Mouse (Mus musculus): Measurements from ENCODE around the gene Ltv1. TPM values are rescaled to one million over a fixed set of nuclear protein-coding genes. Genes with fewer than 3 reads are reported as not detected.

Ltv1 gene
- polyA plus RNA-seq, 1 experiment from 2014 or later: 74.0 TPM

DNA sequence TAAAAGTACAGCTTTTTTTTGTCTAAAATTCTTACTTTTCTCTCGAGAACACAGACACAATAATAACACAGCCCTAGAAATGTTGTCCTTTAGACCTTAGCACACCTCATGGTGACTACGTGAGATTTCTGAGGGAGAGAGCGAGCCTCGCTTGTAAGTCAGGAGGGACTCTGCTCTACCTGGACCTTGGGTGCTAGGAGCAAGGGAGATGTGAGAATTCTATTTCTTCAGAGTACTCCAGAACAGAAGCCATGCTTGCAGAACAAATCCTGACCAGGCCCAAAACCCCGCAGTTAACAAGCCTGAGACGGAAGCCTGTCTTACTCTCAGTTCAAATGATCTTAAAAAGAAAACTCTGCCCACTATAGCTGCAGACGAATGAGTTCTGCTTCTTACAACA is 37.7 kb upstream of the Ltv1 start:
- no peak for ATAC-seq (replicated peaks; ENCODE audit: low FRiP score)
- WGBS: 90% methylated on average over 7 of the region's 7 CpGs

DNA sequence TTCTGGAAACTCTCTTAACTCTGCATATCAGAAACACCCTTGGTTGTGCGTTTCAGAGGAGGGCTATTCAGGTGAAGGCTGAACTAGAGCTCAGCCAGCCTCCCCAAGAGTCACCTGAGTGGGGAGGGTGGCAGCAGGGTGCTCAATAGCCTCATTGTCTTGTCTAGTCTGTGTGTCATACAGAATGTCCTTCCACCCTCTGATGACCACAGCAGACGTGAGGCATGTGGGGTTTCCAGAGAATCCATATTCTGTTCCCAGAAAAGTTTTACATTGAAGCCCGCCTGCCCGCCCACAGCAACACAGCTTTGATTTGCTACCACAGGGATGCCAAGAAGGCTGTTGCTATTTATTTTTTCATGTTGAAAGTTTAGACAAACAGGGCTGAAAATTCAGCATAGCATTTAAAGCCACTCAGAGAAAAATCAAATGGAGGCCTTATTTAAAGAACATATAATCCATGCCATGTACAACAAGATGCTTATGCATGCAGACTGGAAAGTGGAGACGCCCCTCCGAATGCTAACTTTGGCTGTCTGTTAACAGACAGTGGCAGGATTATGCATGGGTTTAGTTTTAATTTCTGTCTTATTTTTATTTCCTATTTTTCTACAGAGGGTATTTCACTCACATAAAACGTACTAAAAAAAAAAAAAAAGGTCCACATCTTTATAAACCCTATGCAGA is 32.6 kb upstream of the Ltv1 start:
- H3K27me3 ChIP-seq (ENCODE audit: control insufficient read depth, insufficient read depth, low read length): no peaks in the 10 kb centered on the region
- no peak for ATAC-seq (replicated peaks; ENCODE audit: low FRiP score)
- H3K4me3 ChIP-seq (ENCODE audit: low read depth, low read length): no peak overlapping the region

More for the DNA sequence above, 37.7 kb upstream of the Ltv1 start:
- Histone ChIP-seq H3K27me3 (ENCODE audit: control insufficient read depth, insufficient read depth, low read length) (no peaks in the 10 kb centered on the region), H3K4me3 (ENCODE audit: low read depth, low read length) (no peak overlapping the region), H3K36me3 (ENCODE audit: control insufficient read depth, insufficient read depth, low read length) (no peaks in the 10 kb centered on the region), H3K4me2 (ENCODE audit: low read depth, low read length, severe bottlenecking) (no peak overlapping the region), H3K9ac (ENCODE audit: low read length) (no peak overlapping the region), H3K4me1 (replicated peaks; ENCODE audit: control insufficient read depth, insufficient read depth, low read length) (peaks cover 5% of the 10 kb centered on the region; the same call in 1 of the 2 replicates), H3K9me3 (ENCODE audit: control insufficient read depth, low read length) (no peaks in the 10 kb centered on the region), H3K27ac (ENCODE audit: low read depth, low read length) (no peak overlapping the region)
- DNase-seq (ENCODE audit: low spot score): no peak

GRCm38 (mm10) chr10:13222135-13222534 is 29.2 kb upstream of the Ltv1 start:
- Histone ChIP-seq H3K9ac (ENCODE audit: low read length) (no peak overlapping the region), H3K27me3 (ENCODE audit: control insufficient read depth, insufficient read depth, low read length) (no peaks in the 10 kb centered on the region), H3K4me1 (replicated peaks; ENCODE audit: control insufficient read depth, insufficient read depth, low read length) (no peaks in the 10 kb centered on the region), H3K36me3 (ENCODE audit: control insufficient read depth, insufficient read depth, low read length) (no peaks in the 10 kb centered on the region), H3K4me3 (ENCODE audit: low read depth, low read length) (no peak overlapping the region), H3K9me3 (ENCODE audit: control insufficient read depth, low read length) (no peaks in the 10 kb centered on the region), H3K27ac (ENCODE audit: low read depth, low read length) (no peak overlapping the region), H3K4me2 (ENCODE audit: low read depth, low read length, severe bottlenecking) (no peak overlapping the region)
- no peak for DNase-seq (ENCODE audit: low spot score)
- WGBS: 84% methylated on average over 3 of the region's 3 CpGs
- ATAC-seq (replicated peaks; ENCODE audit: low FRiP score): no peak

More for the DNA sequence above, 32.6 kb upstream of the Ltv1 start:
- 86% methylated on average over 7 of the region's 7 CpGs for WGBS
- Histone ChIP-seq H3K9me3 (ENCODE audit: control insufficient read depth, low read length) (no peaks in the 10 kb centered on the region), H3K4me1 (replicated peaks; ENCODE audit: control insufficient read depth, insufficient read depth, low read length) (no peaks in the 10 kb centered on the region), H3K27ac (ENCODE audit: low read depth, low read length) (no peak overlapping the region), H3K9ac (ENCODE audit: low read length) (no peak overlapping the region), H3K4me2 (ENCODE audit: low read depth, low read length, severe bottlenecking) (no peak overlapping the region), H3K36me3 (ENCODE audit: control insufficient read depth, insufficient read depth, low read length) (no peaks in the 10 kb centered on the region)
- DNase-seq (ENCODE audit: low spot score): no peak

DNA sequence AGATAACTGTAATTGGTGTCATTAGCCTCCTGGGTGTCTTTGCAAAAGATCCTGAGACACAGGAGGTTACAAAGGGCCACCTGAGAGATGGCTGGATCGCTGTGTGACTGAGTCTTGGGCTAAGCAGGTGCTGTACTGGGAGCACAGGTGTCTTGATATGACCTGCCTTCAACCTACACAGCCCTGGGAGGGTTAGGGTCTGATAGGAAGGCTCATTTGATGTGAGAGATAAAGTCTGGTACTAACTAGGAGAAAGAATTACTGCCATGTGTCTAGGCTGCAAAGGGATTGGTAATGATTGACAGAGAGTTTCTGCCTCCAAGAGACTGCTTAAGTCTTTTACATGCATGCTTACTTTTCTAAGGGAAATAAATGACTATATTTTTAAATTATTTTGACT is 27.1 kb upstream of the Ltv1 start:
- ATAC-seq (replicated peaks; ENCODE audit: low FRiP score): no peak
- no peak overlapping the region for H3K4me2 ChIP-seq (ENCODE audit: low read depth, low read length, severe bottlenecking)
- H3K4me1 ChIP-seq (replicated peaks; ENCODE audit: control insufficient read depth, insufficient read depth, low read length): no peaks in the 10 kb centered on the region
- H3K4me3 ChIP-seq (ENCODE audit: low read depth, low read length): no peak overlapping the region
- no peaks in the 10 kb centered on the region for H3K27me3 ChIP-seq (ENCODE audit: control insufficient read depth, insufficient read depth, low read length)
- H3K27ac ChIP-seq (ENCODE audit: low read depth, low read length): no peak overlapping the region
- H3K9me3 ChIP-seq (ENCODE audit: control insufficient read depth, low read length): no peaks in the 10 kb centered on the region
- WGBS: 70% methylated on average over 1 of the region's 1 CpGs
- no peaks in the 10 kb centered on the region for H3K36me3 ChIP-seq (ENCODE audit: control insufficient read depth, insufficient read depth, low read length)
- no peak for DNase-seq (ENCODE audit: low spot score)
- no peak overlapping the region for H3K9ac ChIP-seq (ENCODE audit: low read length)

DNA sequence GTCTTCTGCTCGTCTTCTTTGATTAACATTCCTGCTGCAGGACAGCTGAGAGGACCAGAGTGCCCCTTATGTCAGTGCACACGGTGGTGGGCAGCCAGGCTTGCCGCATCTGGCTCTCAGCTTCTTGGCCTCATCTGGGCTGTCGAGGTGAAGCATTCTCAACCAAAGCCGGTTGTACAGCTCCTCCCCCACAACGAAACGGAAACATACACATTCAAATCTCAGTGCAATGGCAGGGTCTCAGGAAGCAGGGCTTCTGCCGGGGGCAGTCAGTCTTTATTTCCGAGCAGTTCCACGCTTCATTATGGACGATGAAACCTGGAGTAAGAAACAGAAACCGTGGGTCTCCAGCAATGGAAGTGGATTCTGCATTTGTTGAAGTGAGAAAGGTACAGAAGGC is 21.0 kb upstream of the Ltv1 start:
- Histone ChIP-seq H3K9me3 (ENCODE audit: control insufficient read depth, low read length) (no peaks in the 10 kb centered on the region), H3K4me3 (ENCODE audit: low read depth, low read length) (no peak overlapping the region), H3K4me1 (replicated peaks; ENCODE audit: control insufficient read depth, insufficient read depth, low read length) (peaks cover 3% of the 10 kb centered on the region; the same call in 1 of the 2 replicates), H3K27ac (ENCODE audit: low read depth, low read length) (no peak overlapping the region), H3K9ac (ENCODE audit: low read length) (no peak overlapping the region), H3K36me3 (ENCODE audit: control insufficient read depth, insufficient read depth, low read length) (no peaks in the 10 kb centered on the region), H3K4me2 (ENCODE audit: low read depth, low read length, severe bottlenecking) (no peak overlapping the region), H3K27me3 (ENCODE audit: control insufficient read depth, insufficient read depth, low read length) (no peaks in the 10 kb centered on the region)
- DNase-seq (ENCODE audit: low spot score): no peak
- no peak for ATAC-seq (replicated peaks; ENCODE audit: low FRiP score)
- 89% methylated on average over 12 of the region's 12 CpGs for WGBS

GRCm38 (mm10) chr10:13212829-13213228 is 19.9 kb upstream of the Ltv1 start:
- H3K36me3 ChIP-seq (ENCODE audit: control insufficient read depth, insufficient read depth, low read length): no peaks in the 10 kb centered on the region
- 87% methylated on average over 6 of the region's 6 CpGs for WGBS
- H3K9me3 ChIP-seq (ENCODE audit: control insufficient read depth, low read length): no peaks in the 10 kb centered on the region
- H3K4me1 ChIP-seq (replicated peaks; ENCODE audit: control insufficient read depth, insufficient read depth, low read length): peaks cover 3% of the 10 kb centered on the region; the same call in 1 of the 2 replicates
- no peak overlapping the region for H3K27ac ChIP-seq (ENCODE audit: low read depth, low read length)
- DNase-seq (ENCODE audit: low spot score): no peak
- no peak overlapping the region for H3K9ac ChIP-seq (ENCODE audit: low read length)
- ATAC-seq (replicated peaks; ENCODE audit: low FRiP score): no peak
- H3K4me2 ChIP-seq (ENCODE audit: low read depth, low read length, severe bottlenecking): no peak overlapping the region
- H3K27me3 ChIP-seq (ENCODE audit: control insufficient read depth, insufficient read depth, low read length): no peaks in the 10 kb centered on the region
- H3K4me3 ChIP-seq (ENCODE audit: low read depth, low read length): no peak overlapping the region

GRCm38 (mm10) chr10:13212326-13212725 is 19.4 kb upstream of the Ltv1 start:
- DNase-seq (ENCODE audit: low spot score) (no peak), ATAC-seq (replicated peaks; ENCODE audit: low FRiP score) (no peak)
- no peak overlapping the region for H3K4me2 ChIP-seq (ENCODE audit: low read depth, low read length, severe bottlenecking)
- H3K27me3 ChIP-seq (ENCODE audit: control insufficient read depth, insufficient read depth, low read length): no peaks in the 10 kb centered on the region
- no peak overlapping the region for H3K27ac ChIP-seq (ENCODE audit: low read depth, low read length)
- H3K4me3 ChIP-seq (ENCODE audit: low read depth, low read length): no peak overlapping the region
- peaks cover 3% of the 10 kb centered on the region; the same call in 1 of the 2 replicates for H3K4me1 ChIP-seq (replicated peaks; ENCODE audit: control insufficient read depth, insufficient read depth, low read length)
- H3K9me3 ChIP-seq (ENCODE audit: control insufficient read depth, low read length): no peaks in the 10 kb centered on the region
- 72% methylated on average over 9 of the region's 9 CpGs for WGBS
- no peaks in the 10 kb centered on the region for H3K36me3 ChIP-seq (ENCODE audit: control insufficient read depth, insufficient read depth, low read length)
- no peak overlapping the region for H3K9ac ChIP-seq (ENCODE audit: low read length)

DNA sequence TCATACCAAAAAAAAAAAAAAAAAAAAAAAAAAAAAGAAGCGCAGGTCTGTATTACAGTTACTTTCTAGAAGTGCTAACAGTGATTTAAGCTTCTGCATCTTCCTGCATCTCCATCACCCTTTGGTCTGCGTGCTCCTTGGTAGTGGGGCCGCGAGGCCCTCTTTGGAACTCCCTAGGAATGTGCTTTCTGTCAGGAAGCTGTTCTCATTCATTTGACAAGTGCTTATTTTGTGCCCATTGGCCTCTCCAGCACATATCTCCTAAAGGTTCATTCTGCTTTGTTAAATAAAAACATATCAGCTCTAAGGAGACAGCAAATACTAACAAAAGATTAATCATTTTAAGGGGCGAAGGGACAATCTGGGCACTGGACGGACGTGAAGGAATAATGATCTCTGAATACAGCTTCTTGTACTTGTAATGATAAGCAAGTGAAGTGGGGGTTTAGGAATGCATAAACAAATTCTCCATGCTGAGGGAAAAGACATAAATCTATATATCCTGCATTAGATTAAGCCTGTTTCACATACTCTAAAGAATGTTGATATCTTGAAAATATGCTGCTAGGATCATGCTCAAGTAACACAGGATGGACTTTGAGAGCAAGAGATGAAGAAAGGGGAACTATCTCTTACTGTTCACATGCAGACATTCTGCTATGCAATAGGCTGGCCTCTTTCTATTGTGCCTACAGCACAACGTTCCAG is 17.1 kb upstream of the Ltv1 start:
- WGBS: 79% methylated on average over 8 of the region's 8 CpGs
- H3K36me3 ChIP-seq (ENCODE audit: control insufficient read depth, insufficient read depth, low read length): no peaks in the 10 kb centered on the region
- no peak overlapping the region for H3K9ac ChIP-seq (ENCODE audit: low read length)
- H3K4me3 ChIP-seq (ENCODE audit: low read depth, low read length): no peak overlapping the region
- H3K27ac ChIP-seq (ENCODE audit: low read depth, low read length): no peak overlapping the region
- no peaks in the 10 kb centered on the region for H3K9me3 ChIP-seq (ENCODE audit: control insufficient read depth, low read length)
- peaks cover 3% of the 10 kb centered on the region; the same call in 1 of the 2 replicates for H3K4me1 ChIP-seq (replicated peaks; ENCODE audit: control insufficient read depth, insufficient read depth, low read length)
- DNase-seq (ENCODE audit: low spot score) (no peak), ATAC-seq (replicated peaks; ENCODE audit: low FRiP score) (no peak)
- no peaks in the 10 kb centered on the region for H3K27me3 ChIP-seq (ENCODE audit: control insufficient read depth, insufficient read depth, low read length)
- H3K4me2 ChIP-seq (ENCODE audit: low read depth, low read length, severe bottlenecking): no peak overlapping the region
